ENCODE assay signal across 13 mouse cellular contexts in the genomic region with DNA sequence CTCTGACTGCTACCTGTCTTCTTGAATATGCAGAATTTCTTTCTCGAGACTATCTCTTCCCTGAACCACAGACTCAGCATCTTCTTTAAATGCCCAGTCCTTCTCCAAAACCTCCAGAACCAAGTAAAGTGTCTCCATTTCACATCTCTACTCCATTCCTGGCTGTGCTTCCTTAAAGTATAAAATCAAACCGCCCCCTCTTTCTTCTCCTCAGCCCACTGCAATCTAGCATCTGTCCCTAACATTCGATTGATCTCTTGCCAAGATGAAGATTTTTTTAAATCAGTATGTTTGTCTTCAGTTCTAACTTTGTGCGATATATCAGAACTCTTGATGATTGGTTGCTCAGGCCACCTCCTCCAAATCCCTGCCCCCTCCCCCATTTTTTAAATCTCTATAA.
"Had no signal": no experiment of that assay in that cellular context is flagged by ENCODE, and none has a peak within 500 bp of the region (broad histone marks: within the 10 kb centered on the region; RNA-seq: fewer than 3 reads in every experiment).

No protein-coding gene starts in this region.

- DNase-seq: kidney, adult 18-20 months; kidney, adult 9 months; kidney, postnatal 14 days; kidney, postnatal 4 days; layer of hippocampus, postnatal 36 days; liver, postnatal 0 days; lung, postnatal 10 days; lung, postnatal 4 days; midbrain, embryonic 14.5 days; right cerebral cortex, postnatal 25 days; spleen, adult 18-20 months; thymus, adult 18-20 months; thymus, postnatal 36 days had no signal
